In genomic region chr3:96596855-96597254, GRCm38 (mm10) we compare ENCODE assay signal across 8 mouse cellular contexts. TPM values are rescaled to one million over a fixed set of nuclear protein-coding genes. Genes with fewer than 3 reads are reported as not detected.
DNase-seq lines count a peak whose midpoint lies in the region; ATAC-seq and TF ChIP-seq lines count a peak whose summit lies in the region.

No protein-coding gene starts in this region.

- peaks cover 2% of the 10 kb centered on the region; the same call in 1 of the 2 replicates for H3K27me3 ChIP-seq in heart, embryonic 11.5 days (ENCODE audit: control insufficient read depth, insufficient read depth, low read length)
- H3K27me3 ChIP-seq in forebrain, embryonic 14.5 days (replicated peaks; ENCODE audit: control insufficient read depth, insufficient read depth, low read length): no peaks in the 10 kb centered on the region
- peaks cover 71% of the 10 kb centered on the region for H3K27me3 ChIP-seq in liver, embryonic 16.5 days (ENCODE audit: control insufficient read depth, insufficient read depth, low read depth, low read length)

- peaks cover 28% of the 10 kb centered on the region for H3K4me1 ChIP-seq in heart, embryonic 11.5 days (ENCODE audit: control insufficient read depth, insufficient read depth, low read length)
- H3K4me1 ChIP-seq in ES-E14 (ENCODE audit: control insufficient read depth in 2 of 2, insufficient read depth in 2 of 2, low read length in 2 of 2, poor library complexity in 1 of 2): peaks cover 13 to 17% of the 10 kb centered on the region in 2 experiments
- H3K4me1 ChIP-seq in forebrain, embryonic 14.5 days (ENCODE audit: control insufficient read depth, insufficient read depth, low read length): peaks cover 40% of the 10 kb centered on the region
- peaks cover 31% of the 10 kb centered on the region for H3K4me1 ChIP-seq in liver, embryonic 16.5 days (ENCODE audit: control insufficient read depth, low read depth, low read length)

- H3K27ac ChIP-seq in heart, embryonic 11.5 days (ENCODE audit: low read depth, low read length): peak overlapping the region; percentile 78
- H3K27ac ChIP-seq in ES-E14 (ENCODE audit: insufficient read depth, low read depth, low read length, poor library complexity, severe bottlenecking): no peak overlapping the region
- H3K27ac ChIP-seq in forebrain, embryonic 14.5 days (ENCODE audit: low read depth, low read length): peak overlapping the region; percentile 22; the same call in 1 of the 2 replicates
- H3K27ac ChIP-seq in liver, embryonic 16.5 days (ENCODE audit: low read length): no peak overlapping the region

- H3K4me2 ChIP-seq in heart, embryonic 11.5 days: peak overlapping the region; percentile 98
- H3K4me2 ChIP-seq in forebrain, embryonic 14.5 days (ENCODE audit: low read length): peak overlapping the region; percentile 99
- peak overlapping the region; percentile 50 for H3K4me2 ChIP-seq in liver, embryonic 16.5 days (ENCODE audit: low read depth, low read length)

- peak overlapping the region; percentile 65 for H3K4me3 ChIP-seq in heart, embryonic 11.5 days (ENCODE audit: low read depth, low read length)
- H3K4me3 ChIP-seq in ES-E14 (ENCODE audit: insufficient read depth in 1 of 2, low read depth in 1 of 2, low read length in 2 of 2, poor library complexity in 1 of 2, severe bottlenecking in 1 of 2): peak overlapping the region; percentile 65 to 71
- H3K4me3 ChIP-seq in forebrain, embryonic 14.5 days (ENCODE audit: low read depth, low read length): peak overlapping the region; percentile 48
- peak overlapping the region; percentile 28 for H3K4me3 ChIP-seq in liver, embryonic 16.5 days (ENCODE audit: low read depth, low read length)

- 2% methylated on average over 11 of the region's 12 CpGs for WGBS in heart, embryonic 11.5 days (ENCODE audit: insufficient replicate concordance)
- WGBS in forebrain, embryonic 14.5 days: 5% methylated on average over 11 of the region's 12 CpGs
- 3% methylated on average over 11 of the region's 12 CpGs for WGBS in liver, embryonic 16.5 days (ENCODE audit: insufficient replicate concordance)

- DNase-seq in heart, adult 8-10 months (ENCODE audit: low spot score): no peak
- DNase-seq in ES-E14 (ENCODE audit: low read depth, low spot score): no peak
- peak; percentile 50 for DNase-seq in forebrain, embryonic 14.5 days (ENCODE audit: low spot score)
- no peak for DNase-seq in spleen, postnatal 10 days (ENCODE audit: low spot score in 2 of 2)
- DNase-seq in thymus, postnatal 4 days: no peak
- DNase-seq in ovary, postnatal 10 days (ENCODE audit: low spot score): no peak

- no peak for ATAC-seq in heart, embryonic 11.5 days (replicated peaks; ENCODE audit: insufficient number of reproducible peaks, low FRiP score, low TSS enrichment)
- ATAC-seq in forebrain, embryonic 14.5 days: no peak
- ATAC-seq in liver, embryonic 16.5 days (ENCODE audit: low read depth): no peak

- no peaks in the 10 kb centered on the region for H3K9me3 ChIP-seq in heart, embryonic 11.5 days (replicated peaks; ENCODE audit: control insufficient read depth, low read length)
- H3K9me3 ChIP-seq in ES-E14 (ENCODE audit: control insufficient read depth, insufficient read depth, low read depth, low read length): no peaks in the 10 kb centered on the region
- H3K9me3 ChIP-seq in forebrain, embryonic 14.5 days (replicated peaks; ENCODE audit: control insufficient read depth, low read length): no peaks in the 10 kb centered on the region
- H3K9me3 ChIP-seq in liver, embryonic 16.5 days (replicated peaks; ENCODE audit: control insufficient read depth, low read length): no peaks in the 10 kb centered on the region

- peak overlapping the region; percentile 83 for H3K9ac ChIP-seq in heart, embryonic 11.5 days (ENCODE audit: low read depth, low read length)
- H3K9ac ChIP-seq in ES-E14 (ENCODE audit: insufficient read depth, low read depth, low read length, poor library complexity, severe bottlenecking): peak overlapping the region; percentile 56; the same call in 1 of the 2 replicates
- peak overlapping the region; percentile 79 for H3K9ac ChIP-seq in forebrain, embryonic 14.5 days (ENCODE audit: low read length)
- H3K9ac ChIP-seq in liver, embryonic 16.5 days (ENCODE audit: low read depth, low read length): no peak overlapping the region

- H3K36me3 ChIP-seq in heart, embryonic 11.5 days (ENCODE audit: control insufficient read depth, insufficient read depth, low read length): no peaks in the 10 kb centered on the region
- no peaks in the 10 kb centered on the region for H3K36me3 ChIP-seq in ES-E14 (ENCODE audit: control insufficient read depth, insufficient read depth, low read length, poor library complexity, severe bottlenecking)
- H3K36me3 ChIP-seq in forebrain, embryonic 14.5 days (ENCODE audit: control insufficient read depth, insufficient read depth, low read length): no peaks in the 10 kb centered on the region
- H3K36me3 ChIP-seq in liver, embryonic 16.5 days (ENCODE audit: control insufficient read depth, insufficient read depth): no peaks in the 10 kb centered on the region

- in situ Hi-C loops in ES-E14 (cut with MboI; ENCODE audit: low sequenced_read_pairs in 2 of 2, unreplicated experiment in 2 of 2): no loop called here

TF ChIP-seq in ES-E14, 5 proteins besides CTCF, POLR2A, EP300 and RAD21:
- TF ChIP-seq ZC3H11A (IDR thresholded peaks at IDR 0.05; ENCODE audit: borderline replicate concordance, low read depth, low read length) (no peak), MAFK (IDR thresholded peaks at IDR 0.05; ENCODE audit: insufficient read depth, low read depth, low read length) (no peak), ZNF384 (IDR thresholded peaks at IDR 0.05; ENCODE audit: low read depth, low read length) (no peak), HCFC1 (IDR thresholded peaks at IDR 0.05; ENCODE audit: borderline replicate concordance, insufficient read depth, low read length) (no peak), CHD2 (IDR thresholded peaks at IDR 0.05; ENCODE audit: low read depth, low read length) (no peak)

RNA-seq across cellular contexts. Expression of gene Ankrd34a, which starts 0.4 kb away (rescaled TPM):
- 9.0 TPM in 2 replicates for polyA plus RNA-seq in heart, embryonic 11.5 days (2014; fragmentation: Nextera tagmentation; extraction: Ambion mirVana)
- total RNA-seq in heart, adult 8-10 months (2022): 1 to 10 TPM; 1.1 to 2.5 (median 2.0) TPM
- 0.67 and 1.1 TPM in 2 replicates for total RNA-seq in ES-E14 (2012; rRNA removed)
- polyA plus RNA-seq in forebrain, embryonic 14.5 days (2014; fragmentation: Nextera tagmentation; extraction: Ambion mirVana): 11.8 and 14.9 TPM in 2 replicates
- polyA plus RNA-seq in liver, embryonic 16.5 days (2015; fragmentation: Nextera tagmentation; extraction: Ambion mirVana): 0.09 and 0.15 TPM in 2 replicates

RNA-seq across cellular contexts. Expression of gene Polr3gl, which starts 2.9 kb away (rescaled TPM):
- 21.4 and 23.8 TPM in 2 replicates for polyA plus RNA-seq in heart, embryonic 11.5 days (2014; fragmentation: Nextera tagmentation; extraction: Ambion mirVana)
- total RNA-seq in heart, adult 8-10 months (2022): 10 to 100 TPM; 31.7 to 35.2 (median 34.7) TPM
- 5.7 and 8.1 TPM in 2 replicates for total RNA-seq in ES-E14 (2012; rRNA removed)
- polyA plus RNA-seq in forebrain, embryonic 14.5 days (2014; fragmentation: Nextera tagmentation; extraction: Ambion mirVana): 8.0 and 8.2 TPM in 2 replicates
- polyA plus RNA-seq in liver, embryonic 16.5 days (2015; fragmentation: Nextera tagmentation; extraction: Ambion mirVana): 10.8 and 12.2 TPM in 2 replicates

RNA-seq across cellular contexts. Expression of gene Lix1l, which starts 4.1 kb away (rescaled TPM):
- polyA plus RNA-seq in heart, embryonic 11.5 days (2014; fragmentation: Nextera tagmentation; extraction: Ambion mirVana): 6.4 and 6.7 TPM in 2 replicates
- total RNA-seq in heart, adult 8-10 months (2022): 10 to 100 TPM; 20.9 to 31.1 (median 25.8) TPM
- total RNA-seq in ES-E14 (2012; rRNA removed): 2.6 and 4.6 TPM in 2 replicates
- 7.4 and 7.8 TPM in 2 replicates for polyA plus RNA-seq in forebrain, embryonic 14.5 days (2014; fragmentation: Nextera tagmentation; extraction: Ambion mirVana)
- polyA plus RNA-seq in liver, embryonic 16.5 days (2015; fragmentation: Nextera tagmentation; extraction: Ambion mirVana): 0.49 and 0.68 TPM in 2 replicates

RNA-seq across cellular contexts. Expression of gene Gm16253, which starts 20.1 kb away (rescaled TPM):
- polyA plus RNA-seq in heart, embryonic 11.5 days (2014; fragmentation: Nextera tagmentation; extraction: Ambion mirVana): 1.2 and 1.5 TPM in 2 replicates
- total RNA-seq in heart, adult 8-10 months (2022): 1 to 10 TPM in 3 of 4 experiments, not detected in 1; 2.5 to 3.3 (median 3.2) TPM
- total RNA-seq in ES-E14 (2012; rRNA removed): 1.8 and 2.0 TPM in 2 replicates
- 0.45 TPM in 1 of 2 replicates, not detected in the other for polyA plus RNA-seq in forebrain, embryonic 14.5 days (2014; fragmentation: Nextera tagmentation; extraction: Ambion mirVana)
- polyA plus RNA-seq in liver, embryonic 16.5 days (2015; fragmentation: Nextera tagmentation; extraction: Ambion mirVana): 0.48 and 0.55 TPM in 2 replicates

RNA-seq across cellular contexts. Expression of gene Rbm8a, which starts 32.9 kb away (rescaled TPM):
- 124 TPM in 2 replicates for polyA plus RNA-seq in heart, embryonic 11.5 days (2014; fragmentation: Nextera tagmentation; extraction: Ambion mirVana)
- 10 to 100 TPM; 29.0 to 39.9 (median 32.0) TPM for total RNA-seq in heart, adult 8-10 months (2022)
- 115 and 140 TPM in 2 replicates for total RNA-seq in ES-E14 (2012; rRNA removed)
- polyA plus RNA-seq in forebrain, embryonic 14.5 days (2014; fragmentation: Nextera tagmentation; extraction: Ambion mirVana): 132 and 136 TPM in 2 replicates
- 48.1 and 48.4 TPM in 2 replicates for polyA plus RNA-seq in liver, embryonic 16.5 days (2015; fragmentation: Nextera tagmentation; extraction: Ambion mirVana)

Comparison
In these comparisons a context has a peak if more than half of its experiments do, and no peak if none do; other contexts are left out.
1. H3K27ac ChIP-seq: peak in heart, embryonic 11.5 days (single experiment) and forebrain, embryonic 14.5 days (single experiment); none in ES-E14 (single experiment) and liver, embryonic 16.5 days (single experiment).
2. Peak in every context shown above with its lines, with median percentiles within 50 percentile points of each other: H3K4me2 ChIP-seq and H3K4me3 ChIP-seq.